Mouse (Mus musculus) limb, embryonic 12.5 days (tissue): ENCODE measurements at regions not wholly inside any gene's neighbourhood (a gene's known extent, or its start where the extent isn't known, plus 50 kb on each side); places are given as distances from the start of the nearest gene placed in this dataset.

ENCODE experiments used
- ATAC-seq: fragments of 200-750 bp; cut with Nextera tagmentation; 2 replicates; pipeline ENCODE4 v1.8.0; 2017; ENCODE audit warnings: low read depth, moderate TSS enrichment; ENCODE audit not compliant: insufficient number of reproducible peaks, insufficient read depth, low FRiP score, low TSS enrichment
- H3K27ac ChIP-seq: fragments of 300-500 bp; sonication (generic); 2 replicates; pipeline ENCODE4 v1.5.1; 2016; ENCODE audit warnings: mild to moderate bottlenecking, moderate library complexity
- H3K27me3 ChIP-seq: fragments of 300-500 bp; sonication (generic); 2 replicates; pipeline ENCODE4 v1.6.1; 2016; ENCODE audit warnings: mild to moderate bottlenecking, moderate library complexity
- H3K36me3 ChIP-seq: fragments of 300-500 bp; sonication (generic); 2 replicates; pipeline ENCODE4 v1.6.1; 2016; ENCODE audit warnings: mild to moderate bottlenecking, moderate library complexity
- H3K4me1 ChIP-seq: fragments of 300-500 bp; sonication (generic); replicated peaks from 2 replicates; pipeline ENCODE4 v1.6.1; 2016
- H3K4me2 ChIP-seq: fragments of 300-500 bp; sonication (generic); 2 replicates; pipeline ENCODE4 v1.6.1; 2016; ENCODE audit warnings: mild to moderate bottlenecking, moderate library complexity
- H3K4me3 ChIP-seq: fragments of 300-500 bp; sonication (generic); replicated peaks from 2 replicates; pipeline ENCODE4 v1.5.1; 2016; ENCODE audit warnings: mild to moderate bottlenecking
- H3K9ac ChIP-seq: fragments of 300-500 bp; sonication (generic); replicated peaks from 2 replicates; pipeline ENCODE4 v1.6.1; 2016; ENCODE audit warnings: mild to moderate bottlenecking, moderate library complexity
- H3K9me3 ChIP-seq: fragments of 300-500 bp; sonication (generic); 2 replicates; pipeline ENCODE4 v1.6.1; 2016; ENCODE audit warnings: mild to moderate bottlenecking, moderate library complexity
- WGBS: fragments of 180-500 bp; shearing (Covaris S2); methylation state at CpG from one replicate; pipeline ENCODE4 v1.1.7; 2016; 5-methylcytosine and 5-hydroxymethylcytosine counted together

GRCm38 (mm10) chr19:32956916-32957558, 199.7 kb downstream of the Pten start:
- H3K9me3 ChIP-seq, result no peaks in the 10 kb centered on the region
- peak overlapping the region; percentile 58 for H3K4me2 ChIP-seq
- ATAC-seq, result no peak
- 3% methylated on average over 13 of the region's 13 CpGs for WGBS
- H3K36me3 ChIP-seq, result no peaks in the 10 kb centered on the region
- H3K4me1 ChIP-seq, result peaks cover 11% of the 10 kb centered on the region; the same call in 1 of the 2 replicates
- H3K4me3 ChIP-seq, result peak overlapping the region; percentile 22
- H3K27me3 ChIP-seq, result peaks cover 22% of the 10 kb centered on the region
- H3K27ac ChIP-seq, result no peak overlapping the region
- no peak overlapping the region for H3K9ac ChIP-seq

- Histone ChIP-seq H3K27me3 (peaks cover 22% of the 10 kb centered on the region), H3K4me3 (no peak overlapping the region), H3K4me1 (peaks cover 11% of the 10 kb centered on the region; the same call in 1 of the 2 replicates), H3K9ac (no peak overlapping the region), H3K36me3 (no peaks in the 10 kb centered on the region), H3K27ac (no peak overlapping the region), H3K9me3 (no peaks in the 10 kb centered on the region), H3K4me2 (no peak overlapping the region)
- no peak for ATAC-seq
- 91% methylated on average over 4 of the region's 4 CpGs for WGBS
These were observed 201.0 kb downstream of the Pten start for GRCm38 (mm10) chr19:32958276-32958675.

DNA sequence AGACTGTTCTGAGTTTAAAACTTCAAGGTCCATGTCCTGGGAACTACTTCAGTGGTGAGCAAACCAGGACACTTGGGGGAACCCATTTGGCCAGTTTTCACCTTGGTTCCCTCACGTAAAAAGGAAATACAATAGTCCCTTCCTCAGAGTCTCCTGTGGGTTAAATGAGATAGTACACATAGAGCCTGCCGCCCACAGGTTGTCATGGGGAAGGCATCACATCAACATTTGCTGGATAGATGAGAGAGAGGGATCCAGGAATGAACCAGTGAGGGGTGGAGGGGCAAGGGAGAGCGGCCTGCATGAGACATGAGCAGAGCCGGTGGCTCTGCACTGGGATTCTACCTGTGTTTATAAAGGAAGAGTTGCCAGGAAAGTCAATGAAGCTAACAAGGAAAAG, 201.5 kb downstream of the Pten start:
- Histone ChIP-seq H3K9me3 (no peaks in the 10 kb centered on the region), H3K27me3 (peaks cover 22% of the 10 kb centered on the region), H3K36me3 (no peaks in the 10 kb centered on the region), H3K4me1 (peaks cover 11% of the 10 kb centered on the region; the same call in 1 of the 2 replicates), H3K4me3 (no peak overlapping the region), H3K4me2 (no peak overlapping the region), H3K27ac (no peak overlapping the region), H3K9ac (no peak overlapping the region)
- 85% methylated on average over 4 of the region's 4 CpGs for WGBS
- ATAC-seq, result no peak

GRCm38 (mm10) chr19:32959844-32960195, 202.5 kb downstream of the Pten start:
- Histone ChIP-seq H3K27me3 (peaks cover 22% of the 10 kb centered on the region), H3K4me1 (peaks cover 11% of the 10 kb centered on the region; the same call in 1 of the 2 replicates), H3K27ac (no peak overlapping the region), H3K9me3 (no peaks in the 10 kb centered on the region), H3K4me3 (no peak overlapping the region), H3K9ac (no peak overlapping the region), H3K36me3 (no peaks in the 10 kb centered on the region), H3K4me2 (no peak overlapping the region)
- 67% methylated on average over 5 of the region's 5 CpGs for WGBS
- no peak for ATAC-seq

GRCm38 (mm10) chr19:32960196-32960947, 203.1 kb downstream of the Pten start:
- no peaks in the 10 kb centered on the region for H3K9me3 ChIP-seq
- WGBS, result 68% methylated on average over 9 of the region's 9 CpGs
- no peaks in the 10 kb centered on the region for H3K36me3 ChIP-seq
- no peak overlapping the region for H3K4me3 ChIP-seq
- ATAC-seq, result no peak
- no peak overlapping the region for H3K4me2 ChIP-seq
- peaks cover 11% of the 10 kb centered on the region; the same call in 1 of the 2 replicates for H3K4me1 ChIP-seq
- H3K27me3 ChIP-seq, result peaks cover 22% of the 10 kb centered on the region
- no peak overlapping the region for H3K9ac ChIP-seq
- no peak overlapping the region for H3K27ac ChIP-seq

DNA sequence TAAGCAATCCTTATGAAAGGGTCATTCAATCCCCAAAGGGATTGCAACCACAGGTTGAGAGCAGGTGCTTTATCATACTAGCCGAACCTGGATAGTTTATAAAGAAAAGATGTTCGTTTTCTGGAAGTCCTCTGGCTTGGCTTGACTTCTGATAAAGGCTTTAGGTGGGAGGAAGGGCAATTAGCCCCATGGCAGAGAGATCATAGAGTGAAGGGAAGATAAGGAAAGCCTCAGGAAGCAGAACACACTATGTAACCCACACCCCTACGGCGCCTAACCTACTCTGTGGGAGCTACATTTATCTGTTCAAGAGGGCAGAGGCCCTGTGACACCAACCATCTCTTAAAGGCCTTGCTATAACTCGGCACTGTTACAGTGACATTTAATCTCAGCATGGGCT, 204.2 kb downstream of the Pten start:
- Histone ChIP-seq H3K9ac (no peak overlapping the region), H3K9me3 (no peaks in the 10 kb centered on the region), H3K36me3 (no peaks in the 10 kb centered on the region), H3K27me3 (peaks cover 19% of the 10 kb centered on the region; the same call in 1 of the 2 replicates), H3K4me3 (no peak overlapping the region), H3K4me2 (no peak overlapping the region), H3K27ac (no peak overlapping the region), H3K4me1 (peaks cover 6% of the 10 kb centered on the region; the same call in 1 of the 2 replicates)
- ATAC-seq, result no peak
- WGBS, result 86% methylated on average over 5 of the region's 5 CpGs

DNA sequence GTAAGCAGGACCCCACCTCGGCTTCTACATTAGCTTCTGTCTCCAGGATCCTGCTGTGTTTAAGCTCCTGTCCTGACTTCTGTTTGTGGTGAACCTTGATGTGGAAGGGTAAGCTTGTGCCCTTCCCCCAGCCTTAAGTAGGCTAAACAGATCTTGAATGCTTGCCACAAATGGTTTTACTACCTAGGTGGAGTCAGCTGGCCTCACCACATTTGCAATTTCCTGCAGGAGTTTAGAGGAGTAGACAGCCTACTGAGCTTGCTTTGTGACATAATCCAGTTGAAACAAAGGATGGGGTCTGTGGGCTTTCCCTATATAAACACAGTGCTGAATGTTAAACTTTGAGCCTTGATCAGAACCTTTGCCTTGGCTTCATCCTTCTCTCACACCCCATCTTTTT, 206.7 kb downstream of the Pten start:
- no peak overlapping the region for H3K9ac ChIP-seq
- H3K36me3 ChIP-seq, result no peaks in the 10 kb centered on the region
- WGBS, result 10% methylated on average over 1 of the region's 1 CpGs
- H3K4me2 ChIP-seq, result no peak overlapping the region
- H3K4me3 ChIP-seq, result no peak overlapping the region
- H3K27me3 ChIP-seq, result peaks cover 6% of the 10 kb centered on the region; the same call in 1 of the 2 replicates
- no peak for ATAC-seq
- H3K4me1 ChIP-seq, result no peaks in the 10 kb centered on the region
- H3K9me3 ChIP-seq, result no peaks in the 10 kb centered on the region
- H3K27ac ChIP-seq, result no peak overlapping the region

DNA sequence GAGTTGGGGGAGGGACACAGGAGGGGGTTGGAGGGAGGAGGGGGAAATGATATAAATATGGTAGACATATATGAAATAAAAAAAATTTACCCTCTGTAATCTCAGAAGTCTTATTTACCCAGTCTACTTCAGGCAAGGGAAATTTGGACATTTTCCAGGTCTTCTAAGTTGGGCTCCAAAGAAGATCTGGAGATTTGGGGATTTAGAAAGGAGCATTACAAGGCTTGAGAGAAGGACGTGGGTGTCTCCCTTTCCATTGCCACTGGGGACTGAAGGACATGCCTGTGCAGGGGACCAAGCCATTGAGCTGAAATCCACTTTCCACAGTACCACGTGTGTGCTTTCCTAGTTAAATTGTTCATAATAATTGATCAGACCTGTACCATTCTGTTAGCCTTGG, 208.2 kb downstream of the Pten start:
- no peak overlapping the region for H3K27ac ChIP-seq
- 62% methylated on average over 2 of the region's 2 CpGs for WGBS
- no peaks in the 10 kb centered on the region for H3K4me1 ChIP-seq
- H3K27me3 ChIP-seq, result peaks cover 3% of the 10 kb centered on the region; the same call in 1 of the 2 replicates
- no peak for ATAC-seq
- no peak overlapping the region for H3K9ac ChIP-seq
- H3K9me3 ChIP-seq, result no peaks in the 10 kb centered on the region
- no peaks in the 10 kb centered on the region for H3K36me3 ChIP-seq
- H3K4me3 ChIP-seq, result no peak overlapping the region
- H3K4me2 ChIP-seq, result no peak overlapping the region

GRCm38 (mm10) chr19:32969213-32969776, 212.0 kb downstream of the Pten start:
- H3K9ac ChIP-seq, result no peak overlapping the region
- no peak overlapping the region for H3K27ac ChIP-seq
- no peaks in the 10 kb centered on the region; the same call in 1 of the 2 replicates for H3K27me3 ChIP-seq
- H3K9me3 ChIP-seq, result no peaks in the 10 kb centered on the region
- H3K36me3 ChIP-seq, result no peaks in the 10 kb centered on the region
- ATAC-seq, result no peak
- no peaks in the 10 kb centered on the region for H3K4me1 ChIP-seq
- no peak overlapping the region for H3K4me3 ChIP-seq
- H3K4me2 ChIP-seq, result no peak overlapping the region
- WGBS, result 74% methylated on average over 7 of the region's 7 CpGs

GRCm38 (mm10) chr19:32972116-32972515, 214.8 kb downstream of the Pten start:
- WGBS, result 93% methylated on average over 6 of the region's 6 CpGs
- Histone ChIP-seq H3K4me3 (no peak overlapping the region), H3K4me2 (no peak overlapping the region), H3K9me3 (no peaks in the 10 kb centered on the region), H3K36me3 (no peaks in the 10 kb centered on the region), H3K9ac (no peak overlapping the region), H3K4me1 (no peaks in the 10 kb centered on the region), H3K27me3 (no peaks in the 10 kb centered on the region), H3K27ac (no peak overlapping the region)
- no peak for ATAC-seq

DNA sequence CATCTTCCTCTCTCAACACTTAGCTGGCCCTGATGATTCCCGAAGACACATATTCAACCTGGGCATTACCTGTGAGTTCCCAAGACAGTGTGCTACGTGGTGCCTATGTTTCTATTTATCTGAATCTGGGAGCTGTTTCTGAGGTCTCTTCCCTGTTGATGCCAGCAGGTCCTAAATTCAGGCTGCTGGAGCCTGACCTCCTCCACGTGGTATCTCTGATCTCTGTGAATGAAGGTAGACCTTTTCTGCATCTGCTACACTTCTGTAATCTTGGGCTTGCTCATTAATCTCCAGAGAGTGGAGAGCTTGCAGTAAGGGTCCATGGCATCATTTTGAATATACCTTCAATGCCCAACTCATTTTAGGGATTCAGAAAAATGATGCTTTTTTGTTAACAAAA, 215.8 kb downstream of the Pten start:
- Histone ChIP-seq H3K9ac (no peak overlapping the region), H3K36me3 (no peaks in the 10 kb centered on the region), H3K27ac (no peak overlapping the region), H3K9me3 (no peaks in the 10 kb centered on the region), H3K4me1 (no peaks in the 10 kb centered on the region), H3K4me2 (no peak overlapping the region), H3K4me3 (no peak overlapping the region), H3K27me3 (no peaks in the 10 kb centered on the region)
- no peak for ATAC-seq
- 85% methylated on average over 3 of the region's 3 CpGs for WGBS
